Mouse (Mus musculus): ENCODE results near the gene Sypl. TPM values are rescaled to one million over a fixed set of nuclear protein-coding genes. Genes with fewer than 3 reads are reported as not detected.
"Not testable (repeated sequence)": the region's sequence is repeated elsewhere in the genome, so short reads cannot be mapped to it uniquely, and the experiment has no call there.

Gene Sypl
- total RNA-seq, 2 experiments from 2014 or later = 30.3 to 32.4 TPM

GRCm38 (mm10) chr12:32994081-32994480 is 40.4 kb downstream of the Sypl start:
- intact Hi-C loops (cut with DNase I) = no loop called here
- no peak for DNase-seq (ENCODE audit: extremely low spot score in 1 of 2, low spot score in 2 of 2)

GRCm38 (mm10) chr12:32995081-32995834 is 41.6 kb downstream of the Sypl start:
- intact Hi-C loops (cut with DNase I) = no loop called here
- DNase-seq (ENCODE audit: extremely low spot score in 1 of 2, low spot score in 2 of 2) = peak in 1 of 2 experiments; percentile 45

- intact Hi-C loops (cut with DNase I) = no loop called here
- DNase-seq (ENCODE audit: extremely low spot score in 1 of 2, low spot score in 2 of 2) = no peak
Measured at GRCm38 (mm10) chr12:32998766-32999165, 45.1 kb downstream of the Sypl start.

- intact Hi-C loops (cut with DNase I); DNase-seq (ENCODE audit: extremely low spot score in 1 of 2, low spot score in 2 of 2): not testable (repeated sequence)
Measured at GRCm38 (mm10) chr12:32999778-33000177, 46.1 kb downstream of the Sypl start.

DNA sequence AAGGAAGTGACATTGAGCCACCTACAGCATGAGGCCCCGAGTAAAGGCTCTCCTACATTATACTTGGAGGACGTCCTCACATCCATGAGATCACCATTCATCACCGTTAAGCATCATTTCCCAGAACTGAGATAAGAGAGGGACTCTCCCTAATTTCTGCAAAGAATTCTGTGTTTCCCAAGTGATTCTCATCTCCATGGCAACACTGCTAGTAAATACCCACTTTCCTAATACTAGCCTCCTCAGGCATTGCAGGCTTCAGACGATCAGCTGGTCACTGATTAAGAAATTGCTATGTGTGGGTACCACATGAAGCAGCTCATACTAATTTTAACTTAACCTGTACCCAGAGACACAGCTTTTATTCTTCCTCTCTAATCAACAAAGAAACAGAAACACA is 46.7 kb downstream of the Sypl start:
- intact Hi-C loops (cut with DNase I) = no loop called here
- DNase-seq (ENCODE audit: extremely low spot score in 1 of 2, low spot score in 2 of 2) = no peak

DNA sequence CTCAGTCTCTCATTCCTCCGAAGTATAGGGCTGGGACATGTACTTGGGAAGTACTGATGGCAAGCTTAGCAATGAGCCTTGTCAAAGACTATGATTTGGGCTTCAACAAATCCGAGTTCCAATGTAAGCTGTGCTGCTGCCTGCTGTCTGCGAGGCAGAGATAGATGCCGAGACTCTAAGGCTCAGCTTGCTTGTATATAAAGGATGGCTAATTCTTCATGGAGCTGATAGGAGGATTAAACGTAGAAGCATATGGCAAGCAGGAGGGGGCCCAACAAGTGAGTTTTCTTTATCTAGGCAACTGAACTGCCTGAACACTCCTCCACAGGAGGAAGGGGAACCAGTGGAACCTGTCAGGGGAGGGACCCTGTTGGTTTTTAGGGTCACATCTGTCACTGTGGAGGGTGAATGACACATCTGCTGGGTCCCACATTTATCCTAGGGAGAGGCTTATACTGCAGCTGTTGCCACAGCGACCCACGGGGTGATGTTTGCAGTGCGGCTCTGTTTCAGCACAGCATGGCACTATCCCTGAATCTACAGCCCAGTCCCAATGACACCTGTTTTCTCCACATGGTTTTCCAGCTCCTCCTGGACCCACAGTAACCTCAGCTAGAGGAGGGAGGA is 49.8 kb downstream of the Sypl start:
- intact Hi-C loops (cut with DNase I) = no loop called here
- no peak for DNase-seq (ENCODE audit: extremely low spot score in 1 of 2, low spot score in 2 of 2)

DNA sequence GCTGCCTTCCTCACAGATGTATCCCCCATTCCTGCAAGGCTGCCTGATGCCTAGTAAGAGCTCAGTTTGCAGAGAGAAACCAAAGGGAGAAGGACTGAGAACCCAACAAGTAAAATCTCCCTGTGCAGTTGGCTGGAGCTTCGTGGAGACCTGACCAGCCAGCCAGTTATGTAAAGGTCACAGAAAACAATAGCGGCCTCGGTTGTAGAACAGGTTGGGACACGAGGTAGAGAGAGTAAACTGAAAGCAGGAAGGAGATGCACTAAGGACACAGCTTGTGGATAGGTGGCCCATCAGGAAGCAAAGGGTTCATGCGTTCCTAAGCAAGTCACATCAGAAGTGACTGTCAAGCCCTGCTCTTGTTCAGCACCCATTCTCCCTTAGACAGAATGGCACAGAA is 52.2 kb downstream of the Sypl start:
- no peak for DNase-seq (ENCODE audit: extremely low spot score in 1 of 2, low spot score in 2 of 2)
- intact Hi-C loops (cut with DNase I) = no loop called here

GRCm38 (mm10) chr12:33007176-33007575 is 53.5 kb downstream of the Sypl start:
- intact Hi-C loops (cut with DNase I) = no loop called here
- no peak for DNase-seq (ENCODE audit: extremely low spot score in 1 of 2, low spot score in 2 of 2)

GRCm38 (mm10) chr12:33008305-33009110 is 54.8 kb downstream of the Sypl start:
- intact Hi-C loops (cut with DNase I) = no loop called here
- no peak for DNase-seq (ENCODE audit: extremely low spot score in 1 of 2, low spot score in 2 of 2)

- DNase-seq (ENCODE audit: extremely low spot score in 1 of 2, low spot score in 2 of 2) = no peak
- intact Hi-C loops (cut with DNase I) = no loop called here
Measured at GRCm38 (mm10) chr12:33009206-33009966, 55.7 kb downstream of the Sypl start.

DNA sequence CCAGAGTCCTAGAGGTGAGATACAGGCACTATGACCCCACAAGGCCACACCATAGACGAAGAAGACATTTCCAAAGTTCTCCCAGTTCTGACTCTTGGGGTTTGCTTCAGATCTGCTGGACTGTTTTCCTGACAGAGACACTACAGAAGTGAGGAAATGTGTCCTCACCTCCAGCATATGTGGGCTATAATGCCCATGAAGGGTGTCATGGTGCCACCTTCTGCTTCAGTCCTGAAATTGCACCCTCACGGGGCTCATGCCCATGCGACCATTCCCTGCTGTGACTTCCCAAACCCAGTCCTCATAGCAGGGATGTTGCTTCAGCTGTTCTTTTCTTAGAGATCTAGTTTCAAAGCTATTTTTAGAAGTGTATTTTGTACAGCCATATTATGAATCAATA is 56.3 kb downstream of the Sypl start:
- DNase-seq (ENCODE audit: extremely low spot score in 1 of 2, low spot score in 2 of 2) = peak in 1 of 2 experiments; percentile 60
- intact Hi-C loops (cut with DNase I) = no loop called here

DNA sequence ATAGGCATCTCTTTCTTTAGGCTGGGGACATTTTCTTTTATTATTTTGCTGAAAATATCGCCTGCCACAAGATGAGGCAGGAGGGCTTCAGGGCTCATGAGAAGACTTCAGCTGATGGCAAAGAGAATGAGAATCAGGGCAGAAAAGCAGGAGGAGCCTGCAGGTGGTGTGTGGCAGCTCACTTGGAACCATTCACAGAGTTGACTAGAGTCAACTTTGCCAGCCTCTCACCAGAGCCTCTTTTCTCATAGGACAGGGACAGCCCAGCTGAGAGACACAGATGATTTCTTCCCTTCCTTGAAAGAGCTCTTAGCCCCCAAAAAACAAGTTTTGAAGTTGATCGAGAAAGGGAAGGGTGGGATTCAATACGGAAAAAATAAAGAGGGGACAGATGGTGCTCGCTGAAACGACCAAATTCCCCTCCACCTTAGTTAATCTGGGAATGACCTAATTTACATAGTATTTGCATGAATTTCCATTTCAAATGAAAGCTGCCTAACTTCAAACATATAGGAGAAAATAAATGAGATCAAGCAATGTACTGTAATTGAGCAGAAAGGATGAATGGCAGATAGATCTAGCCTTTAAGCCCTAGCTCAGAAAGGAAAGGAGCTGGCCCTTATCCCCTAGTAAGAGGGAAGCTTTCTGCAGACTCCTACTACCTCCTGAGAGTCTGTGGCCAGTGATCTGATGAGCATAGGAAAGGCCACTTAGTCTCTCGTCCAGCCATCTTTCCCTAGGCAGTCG is 60.5 kb downstream of the Sypl start:
- DNase-seq (ENCODE audit: extremely low spot score in 1 of 2, low spot score in 2 of 2) = no peak
- intact Hi-C loops (cut with DNase I) = no loop called here

GRCm38 (mm10) chr12:33015103-33015502 is 61.4 kb downstream of the Sypl start:
- DNase-seq (ENCODE audit: extremely low spot score in 1 of 2, low spot score in 2 of 2) = no peak
- intact Hi-C loops (cut with DNase I) = loop anchor here (5.0 kb wide), 1 partner anchor 103 kb away; no protein-coding TSS in a partner anchor

GRCm38 (mm10) chr12:33016824-33017705 is 63.4 kb downstream of the Sypl start:
- DNase-seq (ENCODE audit: extremely low spot score in 1 of 2, low spot score in 2 of 2) = no peak
- intact Hi-C loops (cut with DNase I) = loop anchor here (5.0 kb wide), 1 partner anchor 105 kb away; no protein-coding TSS in a partner anchor

- DNase-seq (ENCODE audit: extremely low spot score in 1 of 2, low spot score in 2 of 2) = no peak
- intact Hi-C loops (cut with DNase I) = loop anchor here (5.0 kb wide), 1 partner anchor 106 kb away; no protein-coding TSS in a partner anchor
Measured at GRCm38 (mm10) chr12:33018601-33019000, 64.9 kb downstream of the Sypl start.

DNA sequence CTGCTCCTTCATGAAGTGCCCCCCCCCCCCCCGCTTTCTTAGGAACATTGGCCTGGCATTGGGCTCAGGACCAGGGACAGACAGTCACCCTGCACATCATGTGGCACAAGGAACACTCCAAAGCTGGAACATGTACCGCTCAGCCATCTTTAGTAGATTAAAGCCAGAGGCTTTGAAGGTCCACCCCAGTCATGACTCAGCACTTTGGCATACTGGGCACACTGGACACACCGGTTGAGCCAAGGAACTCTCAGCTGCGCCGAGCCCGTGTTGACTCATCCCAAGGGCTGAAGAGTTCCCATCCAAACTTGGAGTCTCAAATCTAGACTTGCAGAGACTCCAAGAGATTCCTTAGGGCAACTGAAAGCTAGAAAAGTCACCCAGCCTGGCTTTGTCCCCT is 66.3 kb downstream of the Sypl start:
- DNase-seq (ENCODE audit: extremely low spot score in 1 of 2, low spot score in 2 of 2) = no peak

DNA sequence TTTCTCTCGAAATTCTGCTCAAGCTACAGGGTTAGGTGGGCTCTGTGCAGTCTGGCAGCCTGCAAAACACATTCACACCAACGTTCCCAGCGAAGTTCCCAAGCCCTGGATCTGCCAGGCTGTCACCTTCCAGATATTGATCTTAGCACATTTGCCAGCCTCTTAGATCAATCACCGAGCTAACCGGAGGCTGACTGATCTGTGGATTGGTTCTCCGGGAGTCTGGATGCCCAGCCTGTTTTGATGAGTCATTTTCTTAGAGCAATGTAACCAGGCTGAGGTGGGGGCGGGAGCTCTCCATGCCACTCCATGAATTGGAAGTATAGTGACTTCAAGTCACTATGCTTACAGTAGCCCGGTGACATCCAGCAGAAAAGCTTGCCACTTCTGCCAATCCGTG is 67.4 kb downstream of the Sypl start:
- DNase-seq (ENCODE audit: extremely low spot score in 1 of 2, low spot score in 2 of 2) = no peak
- intact Hi-C loops (cut with DNase I) = loop anchor here (10.0 kb wide), 1 partner anchor 244 kb away; no protein-coding TSS in a partner anchor

More for the DNA sequence above, 66.3 kb downstream of the Sypl start:
- intact Hi-C loops (cut with DNase I) = loop anchor here (10.0 kb wide), 1 partner anchor 245 kb away; no protein-coding TSS in a partner anchor

Data from left cerebral cortex, postnatal 10 days (tissue).